Mouse (Mus musculus) hindbrain, embryonic 13.5 days (tissue): ENCODE results near the gene Gna11. TPM values are rescaled to one million over a fixed set of nuclear protein-coding genes. Genes with fewer than 3 reads are reported as not detected.

ENCODE experiments used
- ATAC-seq: fragments of 200-750 bp; cut with Nextera tagmentation; 2 replicates; pipeline ENCODE4 v1.8.0; 2017; ENCODE audit warnings: moderate TSS enrichment; ENCODE audit not compliant: low FRiP score
- H3K27ac ChIP-seq: fragments of 300-500 bp; sonication (generic); 2 replicates; pipeline ENCODE4 v1.5.1; 2015; ENCODE audit warnings: inconsistent platforms, mild to moderate bottlenecking, moderate library complexity
- H3K27me3 ChIP-seq: fragments of 300-500 bp; sonication (generic); 2 replicates; pipeline ENCODE4 v1.6.1; 2015; ENCODE audit warnings: mild to moderate bottlenecking, inconsistent platforms
- H3K36me3 ChIP-seq: fragments of 300-500 bp; sonication (generic); 2 replicates; pipeline ENCODE4 v1.6.1; 2015; ENCODE audit warnings: mild to moderate bottlenecking, inconsistent platforms
- H3K4me1 ChIP-seq: fragments of 300-500 bp; sonication (generic); replicated peaks from 2 replicates; pipeline ENCODE4 v1.6.1; 2015; ENCODE audit warnings: inconsistent platforms
- H3K4me2 ChIP-seq: fragments of 300-500 bp; sonication (generic); 2 replicates; pipeline ENCODE4 v1.6.1; 2015; ENCODE audit warnings: inconsistent platforms, mild to moderate bottlenecking, moderate library complexity
- H3K4me3 ChIP-seq: fragments of 300-500 bp; sonication (generic); 2 replicates; pipeline ENCODE4 v1.5.1; 2015; ENCODE audit warnings: mild to moderate bottlenecking, inconsistent platforms
- H3K9ac ChIP-seq: fragments of 300-500 bp; sonication (generic); 2 replicates; pipeline ENCODE4 v1.6.1; 2015; ENCODE audit warnings: mild to moderate bottlenecking, inconsistent platforms
- H3K9me3 ChIP-seq: fragments of 300-500 bp; sonication (generic); 2 replicates; pipeline ENCODE4 v1.6.1; 2016; ENCODE audit warnings: inconsistent platforms
- WGBS: fragments of 180-500 bp; shearing (Covaris S2); methylation state at CpG from one replicate; pipeline ENCODE4 v1.1.7; 2015; 5-methylcytosine and 5-hydroxymethylcytosine counted together
- polyA plus RNA-seq: library from polyadenylated mRNA; unstranded; fragments of >200 nt; fragmentation: Nextera tagmentation; extraction: Ambion mirVana; gene quantifications from 2 replicates; pipeline ENCODE4 v1.2.1, GENCODE M21; 2015

Gene Gna11
- 79.8 and 82.4 TPM in 2 replicates for polyA plus RNA-seq

- Histone ChIP-seq H3K27me3 (0 out of 2 replicates have a peak, but pooled peaks cover 3% of the 10 kb centered on the region), H3K9ac (peak within 1 kb of the TSS; percentile 99), H3K4me1 (peaks cover 42% of the 10 kb centered on the region), H3K36me3 (peaks cover 5% of the 10 kb centered on the region), H3K4me3 (peak within 1 kb of the TSS; percentile 97), H3K27ac (peak within 1 kb of the TSS; percentile 94), H3K9me3 (no peaks in the 10 kb centered on the region), H3K4me2 (peak within 1 kb of the TSS; percentile 98)
- peak; percentile 96 for ATAC-seq
- 1% methylated on average over 55 of the region's 59 CpGs for WGBS
Observed at GRCm38 (mm10) chr10:81545161-81545747, at the start of gene Gna11. TSS of gene Gna11 (minus strand) at chr10:81545190.

DNA sequence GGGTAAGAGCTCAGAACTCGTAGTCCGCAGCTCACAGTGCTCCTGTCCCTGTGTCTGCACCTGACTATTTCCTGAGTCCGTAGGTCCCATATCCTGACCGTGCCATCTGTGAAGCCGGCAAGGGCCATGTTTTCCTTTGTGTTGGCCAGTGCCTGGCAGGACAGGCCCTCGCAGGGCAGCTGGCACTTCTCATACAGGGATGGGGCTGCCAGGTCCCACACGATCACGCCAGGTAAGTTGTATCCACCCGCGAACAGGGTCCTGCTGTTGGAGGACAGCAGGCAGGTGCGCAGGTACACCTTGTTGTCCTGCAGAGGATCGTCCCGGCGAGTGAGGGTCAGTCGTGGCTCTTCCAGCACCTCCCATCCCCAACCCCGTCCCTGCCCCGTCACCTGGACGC, 48.9 kb upstream of the Gna11 start:
- Histone ChIP-seq H3K9ac (no peak overlapping the region), H3K27ac (no peak overlapping the region), H3K4me3 (no peak overlapping the region), H3K27me3 (peaks cover 86% of the 10 kb centered on the region), H3K4me1 (peaks cover 34% of the 10 kb centered on the region), H3K4me2 (no peak overlapping the region), H3K9me3 (no peaks in the 10 kb centered on the region), H3K36me3 (no peaks in the 10 kb centered on the region; the same call in 1 of the 2 replicates)
- no peak for ATAC-seq
- WGBS = 84% methylated on average over 18 of the region's 18 CpGs

- peaks cover 5% of the 10 kb centered on the region for H3K36me3 ChIP-seq
- peaks cover 87% of the 10 kb centered on the region for H3K27me3 ChIP-seq
- H3K4me1 ChIP-seq = peaks cover 34% of the 10 kb centered on the region
- ATAC-seq = no peak
- H3K4me3 ChIP-seq = no peak overlapping the region
- no peak overlapping the region for H3K4me2 ChIP-seq
- H3K9ac ChIP-seq = no peak overlapping the region
- H3K27ac ChIP-seq = no peak overlapping the region
- no peaks in the 10 kb centered on the region for H3K9me3 ChIP-seq
- WGBS = 76% methylated on average over 4 of the region's 4 CpGs
Observed at GRCm38 (mm10) chr10:81593223-81593622, 48.2 kb upstream of the Gna11 start.

DNA sequence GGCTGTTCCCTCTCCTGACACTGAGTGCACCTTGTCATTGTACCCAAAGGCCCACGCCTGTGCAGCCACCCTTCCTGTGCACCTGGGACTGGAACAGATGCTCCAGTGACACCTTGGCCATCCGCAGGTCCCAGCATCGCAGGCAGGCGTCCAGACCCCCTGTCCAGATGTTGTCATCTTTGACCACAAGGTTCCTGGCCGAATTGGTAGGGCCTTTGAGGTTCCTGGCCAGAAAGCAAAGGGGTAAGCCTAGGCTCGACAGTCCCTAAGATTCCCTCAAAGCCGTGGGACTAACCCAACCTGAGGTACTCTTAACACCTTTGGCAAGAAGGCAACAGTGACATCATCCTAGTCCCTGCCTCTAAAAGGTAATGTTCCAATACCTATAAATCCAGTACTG, 47.6 kb upstream of the Gna11 start:
- WGBS = 78% methylated on average over 7 of the region's 7 CpGs
- H3K9me3 ChIP-seq = no peaks in the 10 kb centered on the region
- H3K27me3 ChIP-seq = peaks cover 87% of the 10 kb centered on the region
- H3K4me2 ChIP-seq = no peak overlapping the region
- no peak for ATAC-seq
- H3K27ac ChIP-seq = no peak overlapping the region
- H3K9ac ChIP-seq = no peak overlapping the region
- no peak overlapping the region for H3K4me3 ChIP-seq
- H3K36me3 ChIP-seq = peaks cover 10% of the 10 kb centered on the region
- peaks cover 28% of the 10 kb centered on the region for H3K4me1 ChIP-seq

DNA sequence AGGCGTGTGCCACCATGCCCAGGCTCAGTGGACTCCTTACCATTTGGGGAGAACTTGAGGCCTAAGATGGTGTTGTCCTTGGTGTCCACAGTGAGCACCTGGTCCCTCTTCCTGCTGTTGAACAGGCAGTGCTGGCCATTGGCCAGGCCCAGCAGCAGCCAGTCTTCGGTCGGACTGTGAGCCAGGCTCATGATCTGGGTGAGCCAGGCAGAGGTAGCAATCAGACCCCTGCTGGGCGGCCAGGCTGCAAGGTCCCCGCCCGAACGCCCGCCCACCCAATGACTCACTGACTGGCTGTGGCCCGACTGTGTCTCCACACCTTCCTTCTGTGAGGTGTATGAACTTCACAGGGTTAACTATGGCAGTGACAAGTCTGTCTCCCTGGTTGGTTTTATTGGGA, 46.9 kb upstream of the Gna11 start:
- Histone ChIP-seq H3K27ac (no peak overlapping the region), H3K4me3 (no peak overlapping the region), H3K27me3 (peaks cover 94% of the 10 kb centered on the region), H3K4me2 (no peak overlapping the region), H3K9ac (no peak overlapping the region), H3K36me3 (peaks cover 16% of the 10 kb centered on the region), H3K9me3 (no peaks in the 10 kb centered on the region), H3K4me1 (peaks cover 20% of the 10 kb centered on the region)
- WGBS = 64% methylated on average over 9 of the region's 9 CpGs
- ATAC-seq = no peak

GRCm38 (mm10) chr10:81588739-81589138, 43.7 kb upstream of the Gna11 start:
- Histone ChIP-seq H3K4me3 (no peak overlapping the region), H3K4me2 (no peak overlapping the region), H3K27ac (no peak overlapping the region), H3K27me3 (peaks cover 100% of the 10 kb centered on the region), H3K4me1 (no peaks in the 10 kb centered on the region), H3K36me3 (peaks cover 22% of the 10 kb centered on the region), H3K9me3 (no peaks in the 10 kb centered on the region), H3K9ac (no peak overlapping the region)
- 66% methylated on average over 7 of the region's 7 CpGs for WGBS
- no peak for ATAC-seq

DNA sequence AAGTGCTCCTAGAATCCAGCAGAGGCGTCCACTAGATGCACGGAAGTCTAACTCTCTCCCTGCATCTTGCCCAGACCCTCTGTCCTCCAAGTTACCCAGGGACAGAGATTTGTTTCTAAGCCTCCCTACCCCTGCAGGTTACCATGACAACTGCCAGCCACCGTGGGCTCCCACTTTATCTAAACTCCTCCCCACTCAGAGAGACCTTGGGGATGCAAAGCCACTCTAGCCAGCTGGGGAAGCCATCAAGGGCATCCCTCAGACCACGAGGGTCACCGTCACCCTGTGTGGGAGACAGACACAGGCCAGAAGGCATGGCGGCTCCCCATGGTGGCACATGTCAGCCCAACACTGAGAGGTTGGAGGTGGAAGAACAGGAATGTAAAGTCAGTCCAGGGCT, 38.4 kb upstream of the Gna11 start:
- ATAC-seq = no peak
- H3K4me2 ChIP-seq = no peak overlapping the region
- peaks cover 98% of the 10 kb centered on the region for H3K27me3 ChIP-seq

GRCm38 (mm10) chr10:81580441-81581070, 35.6 kb upstream of the Gna11 start:
- Histone ChIP-seq H3K4me2 (peak overlapping the region; percentile 19; the same call in 1 of the 2 replicates), H3K4me1 (peaks cover 38% of the 10 kb centered on the region), H3K9me3 (no peaks in the 10 kb centered on the region), H3K27ac (no peak overlapping the region), H3K27me3 (peaks cover 98% of the 10 kb centered on the region), H3K4me3 (no peak overlapping the region), H3K36me3 (peaks cover 3% of the 10 kb centered on the region; the same call in 1 of the 2 replicates), H3K9ac (peak overlapping the region; percentile 51; the same call in 1 of the 2 replicates)
- ATAC-seq = no peak
- WGBS = 52% methylated on average over 25 of the region's 25 CpGs

More for the DNA sequence above, 38.4 kb upstream of the Gna11 start:
- Histone ChIP-seq H3K36me3 (peaks cover 18% of the 10 kb centered on the region), H3K9ac (no peak overlapping the region), H3K4me3 (no peak overlapping the region), H3K4me1 (peaks cover 29% of the 10 kb centered on the region), H3K9me3 (no peaks in the 10 kb centered on the region), H3K27ac (no peak overlapping the region)
- WGBS = 37% methylated on average over 6 of the region's 6 CpGs

- Histone ChIP-seq H3K9ac (peak overlapping the region; percentile 51; the same call in 1 of the 2 replicates), H3K4me1 (peaks cover 43% of the 10 kb centered on the region), H3K4me2 (peak overlapping the region; percentile 19; the same call in 1 of the 2 replicates), H3K36me3 (no peaks in the 10 kb centered on the region; the same call in 1 of the 2 replicates), H3K4me3 (no peak overlapping the region), H3K9me3 (no peaks in the 10 kb centered on the region), H3K27me3 (peaks cover 97% of the 10 kb centered on the region), H3K27ac (no peak overlapping the region)
- WGBS = 57% methylated on average over 4 of the region's 4 CpGs
- ATAC-seq = no peak
Observed at GRCm38 (mm10) chr10:81579967-81580366, 35.0 kb upstream of the Gna11 start.

- H3K27me3 ChIP-seq = peaks cover 86% of the 10 kb centered on the region
- 3% methylated on average over 6 of the region's 6 CpGs for WGBS
- peak overlapping the region; percentile 81 for H3K9ac ChIP-seq
- H3K9me3 ChIP-seq = no peaks in the 10 kb centered on the region
- 0 out of 2 replicates have a peak overlapping the region, but pooled peaks have one; percentile 64 for H3K27ac ChIP-seq
- H3K4me2 ChIP-seq = peak overlapping the region; percentile 78
- H3K4me3 ChIP-seq = peak overlapping the region; percentile 60
- no peak for ATAC-seq
- no peaks in the 10 kb centered on the region for H3K36me3 ChIP-seq
- peaks cover 50% of the 10 kb centered on the region for H3K4me1 ChIP-seq
Observed at GRCm38 (mm10) chr10:81575695-81576094, 30.7 kb upstream of the Gna11 start.

DNA sequence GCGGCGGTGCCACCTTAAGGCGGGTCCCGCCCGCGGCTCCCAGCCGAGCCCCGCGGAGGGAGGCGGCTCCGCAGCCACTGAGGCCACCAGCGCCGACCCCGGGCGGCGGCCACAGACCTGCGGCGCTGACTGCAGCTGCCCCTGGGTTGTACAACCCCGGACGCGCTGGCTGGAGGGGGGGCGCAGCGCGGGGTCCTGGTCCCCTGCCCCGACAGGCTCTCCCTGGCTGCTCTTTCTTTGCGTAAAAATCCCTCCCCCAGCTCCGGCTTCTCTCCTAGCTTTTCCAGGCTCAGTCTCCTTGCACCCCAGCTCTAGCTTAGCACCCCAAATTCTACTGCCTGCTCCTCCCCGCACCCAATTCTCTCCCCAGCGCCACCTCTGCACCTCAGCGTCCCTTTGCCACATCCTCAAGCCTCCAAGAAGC, 30.2 kb upstream of the Gna11 start:
- Histone ChIP-seq H3K4me2 (peak overlapping the region; percentile 78), H3K36me3 (no peaks in the 10 kb centered on the region), H3K4me3 (peak overlapping the region; percentile 60), H3K9me3 (no peaks in the 10 kb centered on the region), H3K9ac (peak overlapping the region; percentile 81), H3K27me3 (peaks cover 82% of the 10 kb centered on the region), H3K27ac (peak overlapping the region; percentile 64), H3K4me1 (peaks cover 51% of the 10 kb centered on the region)
- WGBS = 1% methylated on average over 29 of the region's 30 CpGs
- ATAC-seq = no peak

DNA sequence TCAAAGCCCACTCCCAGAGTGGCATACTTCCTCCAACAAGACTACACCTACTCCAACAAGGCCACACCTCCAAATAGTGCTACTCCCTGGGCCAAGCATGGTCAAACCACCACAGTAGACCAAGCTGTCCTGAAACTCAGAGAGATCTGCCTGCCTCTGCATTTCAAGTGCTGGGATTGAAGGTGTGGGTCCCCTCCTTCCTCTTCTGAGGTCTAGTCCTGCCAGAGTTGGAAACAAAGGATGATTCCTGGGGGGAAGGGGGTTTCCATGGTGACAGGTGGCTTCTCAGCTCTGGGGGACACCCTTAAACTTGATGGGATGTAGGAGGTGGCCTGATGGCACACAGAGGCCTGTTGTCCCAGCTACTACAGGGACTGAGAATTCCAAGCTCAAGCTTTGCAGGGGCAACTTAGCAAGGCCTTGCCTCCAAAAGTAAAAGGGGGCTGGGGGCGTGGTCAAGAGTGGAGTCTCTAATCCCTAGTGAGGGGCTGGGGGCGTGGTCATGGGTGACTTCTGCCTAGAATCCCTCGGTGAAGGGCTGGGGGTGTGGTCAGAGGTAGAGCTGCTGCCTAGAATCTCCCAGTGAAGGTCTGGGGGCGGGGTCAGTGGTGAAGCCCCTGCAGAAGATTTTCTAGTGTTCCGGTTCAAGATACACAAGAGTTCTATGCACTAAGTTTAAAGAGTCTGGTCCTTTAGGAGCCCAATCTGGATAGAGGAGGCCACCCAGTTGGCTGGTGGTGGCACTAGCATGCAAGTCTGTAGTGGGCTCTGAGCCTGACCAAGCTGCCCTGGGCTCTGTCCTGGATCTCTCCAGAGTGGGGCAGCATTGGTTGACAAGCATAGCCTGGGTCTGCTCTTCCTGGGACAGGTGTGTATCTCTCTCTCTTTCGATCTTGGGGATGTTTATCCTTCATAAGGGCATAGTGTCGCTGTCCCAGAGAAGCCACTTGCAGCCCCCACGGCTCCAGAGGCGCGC, 29.4 kb upstream of the Gna11 start, which contains the start of gene Tle2:
TSS of gene Tle2 (plus strand) at position 481 of the 976 bp plus-strand sequence.
- 19% methylated on average over 10 of the region's 10 CpGs for WGBS
- H3K4me2 ChIP-seq = peak within 1 kb of the TSS; percentile 78
- H3K36me3 ChIP-seq = no peaks in the 10 kb centered on the region
- ATAC-seq = no peak
- peaks cover 54% of the 10 kb centered on the region for H3K4me1 ChIP-seq
- peaks cover 76% of the 10 kb centered on the region for H3K27me3 ChIP-seq
- peak within 1 kb of the TSS; percentile 64 for H3K27ac ChIP-seq
- no peaks in the 10 kb centered on the region for H3K9me3 ChIP-seq
- H3K4me3 ChIP-seq = peak within 1 kb of the TSS; percentile 60
- H3K9ac ChIP-seq = peak within 1 kb of the TSS; percentile 81
